Mouse (Mus musculus): ENCODE measurements at regions not wholly inside any gene's neighbourhood (a gene's known extent, or its start where the extent isn't known, plus 50 kb on each side); places are given as distances from the start of the nearest gene placed in this dataset.
A peak's percentile ranks its signal among the peaks of the same experiment; 100 is the strongest.

DNA sequence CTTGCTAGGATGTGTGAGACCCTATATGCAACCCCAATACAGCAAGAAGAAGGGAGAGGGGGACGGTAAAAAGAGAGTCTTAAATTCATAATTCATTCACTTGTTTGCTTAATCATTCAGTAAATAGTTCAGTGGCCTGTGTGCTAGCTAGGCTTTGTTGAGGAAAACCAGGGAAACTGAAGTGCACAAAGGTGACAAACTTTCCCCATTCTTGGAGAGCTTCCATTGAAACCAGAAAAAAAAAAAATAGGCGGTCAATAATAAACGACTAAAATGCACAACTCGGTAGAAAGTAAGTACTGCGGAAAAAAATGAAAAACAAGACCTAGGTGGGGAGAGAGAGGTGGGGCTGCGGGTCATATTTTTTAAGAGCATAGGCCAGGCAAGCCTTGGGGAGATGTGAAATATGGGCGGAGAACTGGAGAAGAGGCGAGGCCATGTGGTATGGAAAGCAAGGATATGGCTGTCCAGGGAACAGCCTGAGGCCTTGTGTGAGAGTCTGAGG is 72.3 kb upstream of the Hes1 start:
- DNase-seq (ENCODE audit: low read depth, low spot score), result no peak

DNA sequence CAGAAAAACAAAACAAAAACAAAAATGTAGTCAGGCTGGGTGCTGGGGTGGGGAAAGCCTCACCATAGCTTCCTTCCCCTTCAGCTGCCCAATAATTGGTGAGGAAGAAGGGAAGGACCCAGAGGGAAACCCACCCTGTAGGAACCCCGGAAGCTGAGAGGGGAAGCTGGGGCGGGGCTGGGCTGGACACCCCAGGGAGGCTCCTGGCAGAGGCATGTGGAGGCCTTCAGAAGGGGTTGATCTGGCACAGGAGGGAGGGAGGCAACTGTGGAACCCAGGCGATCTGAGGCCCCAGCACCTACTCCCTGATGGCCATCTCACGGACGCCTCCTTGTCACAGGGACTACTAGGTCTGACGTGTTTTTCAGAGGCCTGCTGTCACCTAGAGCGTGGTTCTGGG is 71.1 kb upstream of the Hes1 start:
- DNase-seq (ENCODE audit: low read depth, low spot score), result no peak

DNA sequence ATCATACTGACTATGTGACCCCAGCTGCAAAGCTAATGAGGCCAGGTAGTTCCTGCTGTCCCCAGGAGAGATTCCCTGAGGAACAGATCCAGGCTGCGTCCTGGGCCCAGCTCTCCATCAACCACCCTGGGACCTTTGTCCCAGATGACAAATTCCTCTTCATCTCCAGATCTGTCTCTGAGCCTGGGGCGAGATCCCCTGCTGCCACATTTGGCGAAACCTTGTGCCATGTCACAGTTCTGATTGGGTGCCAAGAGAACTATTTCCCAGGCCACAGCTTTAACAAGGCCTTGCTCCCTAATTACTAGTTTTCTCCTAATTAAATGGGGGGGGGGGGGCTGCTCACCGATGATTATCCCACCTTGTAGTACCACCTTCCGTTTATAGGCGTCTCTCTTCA is 70.6 kb upstream of the Hes1 start:
- DNase-seq (ENCODE audit: low read depth, low spot score), result no peak

DNA sequence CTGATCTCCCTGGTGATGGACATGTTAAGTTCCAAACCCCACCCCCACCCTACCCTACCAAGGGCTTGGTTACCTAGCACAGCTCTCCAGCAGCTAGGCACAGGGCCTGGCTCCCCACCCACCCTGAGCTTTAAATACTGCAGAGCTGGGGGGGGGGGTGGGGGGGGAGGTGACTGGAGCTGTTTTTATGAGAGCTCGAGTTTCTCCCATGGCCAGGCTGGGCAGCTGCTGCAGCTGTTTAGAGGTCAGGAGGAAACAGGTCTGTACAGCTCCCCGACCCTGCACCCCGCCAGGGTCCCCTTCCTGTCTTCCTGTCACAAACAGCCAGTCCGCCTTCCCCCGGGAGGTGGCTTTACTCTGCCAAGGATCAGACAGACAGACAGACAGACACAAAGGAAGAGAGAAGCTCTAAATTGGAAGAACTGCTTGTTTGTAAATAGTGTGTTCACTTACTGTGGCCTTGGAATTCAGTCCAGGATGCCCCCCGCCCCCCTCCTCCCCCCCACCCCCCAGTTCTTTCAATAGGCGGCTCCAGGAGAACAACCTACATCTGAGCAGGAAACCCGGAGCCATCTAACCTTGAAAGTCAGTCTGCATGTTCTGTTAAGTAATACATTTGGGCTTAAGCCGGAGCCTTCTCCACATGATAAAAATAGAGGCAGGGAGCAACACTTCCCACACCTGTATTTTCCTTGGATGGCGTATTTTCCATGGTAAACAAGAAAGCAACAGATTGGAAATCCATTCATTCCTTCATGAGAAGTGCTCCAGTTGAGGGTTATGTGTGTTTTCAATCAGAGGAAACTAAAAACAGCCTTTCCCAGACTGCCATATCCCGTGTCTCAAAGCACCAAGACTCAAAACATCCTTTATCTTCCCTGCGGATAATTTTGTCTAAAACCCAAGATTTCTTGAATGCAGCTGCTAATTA is 67.8 kb upstream of the Hes1 start:
- peak; percentile 76 for DNase-seq (ENCODE audit: low read depth, low spot score)

DNA sequence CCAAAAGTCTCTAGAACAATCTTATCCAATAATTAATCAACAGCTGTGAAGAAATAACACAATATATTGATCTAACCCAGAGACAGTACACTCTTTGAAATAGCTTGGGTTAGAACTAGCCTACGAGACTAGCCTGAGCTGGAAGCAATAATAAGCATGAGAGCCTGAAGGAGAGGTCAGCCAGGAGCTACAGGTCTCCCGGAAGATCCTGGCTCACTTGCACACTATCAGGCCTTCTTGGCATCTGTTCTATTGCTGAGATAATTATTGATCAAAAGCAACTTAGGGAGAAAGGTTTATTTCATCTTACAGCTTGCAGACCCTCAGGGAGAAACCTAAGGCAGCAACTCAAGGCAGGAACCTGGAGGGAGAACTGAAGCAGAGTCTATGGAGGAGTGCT is 64.0 kb upstream of the Hes1 start:
- no peak for DNase-seq (ENCODE audit: low read depth, low spot score)

DNA sequence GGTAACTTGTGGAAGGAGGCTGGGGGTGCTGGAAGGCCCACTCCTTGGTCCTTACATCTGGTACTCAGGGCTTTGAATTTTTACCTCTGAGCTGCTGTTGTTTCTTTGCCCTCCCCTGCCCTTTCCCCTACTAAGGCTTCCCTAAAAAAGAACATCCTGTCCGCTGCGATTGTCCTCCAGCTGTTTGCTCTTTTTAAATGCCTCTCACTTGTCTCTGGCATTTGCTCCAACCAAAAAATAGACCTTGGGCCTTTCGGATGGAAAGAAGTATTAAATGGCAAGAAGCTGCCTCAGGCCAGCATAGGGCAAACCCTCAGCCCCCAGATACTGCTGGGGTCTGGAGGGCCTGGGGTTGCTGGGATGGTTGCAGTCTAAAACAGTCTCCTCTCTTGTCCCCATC is 59.1 kb upstream of the Hes1 start:
- no peak for DNase-seq (ENCODE audit: low read depth, low spot score)

DNA sequence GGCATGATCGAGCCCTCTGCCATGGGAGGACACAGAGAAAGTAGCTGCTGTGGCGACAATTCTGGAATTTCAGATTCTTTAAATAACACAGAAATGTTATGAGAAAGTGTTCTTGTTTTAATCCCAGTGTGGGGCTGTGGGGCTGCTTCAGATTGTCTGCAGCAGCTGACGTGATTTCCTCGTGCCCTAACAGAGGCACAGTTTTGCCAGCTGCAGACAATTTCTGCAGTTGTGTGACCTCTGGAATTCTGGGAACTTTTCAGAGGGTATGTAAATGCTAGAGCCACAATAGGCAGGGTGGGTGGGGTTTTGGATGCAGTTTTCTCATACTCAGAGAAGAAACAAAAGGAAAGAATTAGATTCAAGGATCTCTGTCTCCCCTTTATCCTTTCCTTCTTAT is 57.4 kb upstream of the Hes1 start:
- DNase-seq (ENCODE audit: low read depth, low spot score), result no peak

DNA sequence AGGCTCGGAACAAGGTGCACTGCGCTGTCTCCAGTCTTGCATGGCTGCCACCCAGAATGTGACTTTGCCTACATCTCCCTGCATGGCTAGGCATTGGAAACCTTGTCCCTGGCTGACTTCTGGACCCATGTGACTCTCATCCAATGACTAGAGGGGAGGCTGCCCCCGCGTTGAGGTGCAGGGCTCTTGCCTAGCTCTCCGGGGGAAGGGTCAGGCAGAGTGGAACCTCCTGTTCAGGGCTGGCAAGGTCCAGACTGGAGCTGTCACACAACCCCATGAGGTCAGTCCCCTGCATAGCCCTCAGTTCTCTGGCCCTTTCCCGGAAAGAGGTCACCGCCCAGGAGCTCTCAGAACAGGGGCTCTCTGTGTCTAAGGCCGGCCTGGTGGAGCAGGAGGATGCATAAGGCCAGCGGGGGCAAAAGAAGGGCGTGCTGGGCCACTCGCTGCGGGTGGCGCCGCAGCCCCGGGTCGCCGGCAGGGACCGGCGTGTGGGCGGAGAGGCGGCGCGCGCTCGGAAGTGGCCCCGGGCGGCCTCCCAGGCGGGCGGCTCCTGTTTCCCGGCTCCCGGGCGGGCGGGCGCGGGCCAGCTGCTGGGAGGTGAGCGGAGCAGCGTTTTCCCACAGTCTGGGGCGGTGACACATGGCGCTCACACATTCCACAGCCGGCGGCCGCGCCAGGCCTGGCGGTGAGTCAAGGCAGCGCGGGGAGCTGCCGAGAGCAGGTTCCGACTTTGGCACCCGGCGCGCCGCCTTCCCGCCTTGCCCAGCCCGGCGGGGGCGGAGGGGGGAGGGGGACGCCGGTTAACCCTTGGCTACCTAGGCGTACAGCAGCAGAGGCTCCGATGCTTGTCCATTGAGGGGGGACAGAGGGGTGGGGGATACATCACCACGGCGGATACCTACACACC is 55.5 kb upstream of the Hes1 start:
- DNase-seq (ENCODE audit: low read depth, low spot score), result peak; percentile 92

DNA sequence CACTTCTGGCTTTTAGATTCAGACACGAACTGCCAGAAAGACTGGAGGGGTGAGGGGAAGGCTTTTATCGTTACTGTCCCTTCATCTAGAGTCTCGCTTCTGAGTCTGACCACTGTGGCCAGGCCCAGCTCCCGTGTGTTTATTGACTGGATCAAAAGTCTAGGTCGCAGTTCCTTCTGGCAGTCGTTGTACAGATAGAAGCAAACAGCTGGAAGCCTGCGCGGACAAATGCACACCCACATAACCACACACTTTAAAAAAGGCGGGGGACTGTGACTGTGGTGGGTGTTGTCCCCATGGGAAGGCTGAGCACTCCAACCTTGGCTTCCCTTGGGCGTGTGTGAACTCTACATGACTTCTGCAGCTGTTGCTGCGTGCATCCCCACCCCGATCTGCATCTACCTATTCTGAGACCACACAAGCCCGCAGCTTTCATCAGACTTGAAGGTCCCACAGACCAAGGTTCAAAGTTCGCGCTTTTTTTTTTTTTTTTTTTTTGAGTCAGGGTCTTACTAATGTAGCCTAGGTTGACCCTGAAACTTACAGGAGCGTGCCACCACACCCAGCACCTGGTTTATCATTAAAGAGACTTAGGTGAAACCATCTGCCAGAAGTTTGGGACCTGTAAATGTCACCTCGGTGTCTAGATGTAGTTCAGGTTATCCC is 54.5 kb upstream of the Hes1 start:
- DNase-seq (ENCODE audit: low read depth, low spot score), result no peak

DNA sequence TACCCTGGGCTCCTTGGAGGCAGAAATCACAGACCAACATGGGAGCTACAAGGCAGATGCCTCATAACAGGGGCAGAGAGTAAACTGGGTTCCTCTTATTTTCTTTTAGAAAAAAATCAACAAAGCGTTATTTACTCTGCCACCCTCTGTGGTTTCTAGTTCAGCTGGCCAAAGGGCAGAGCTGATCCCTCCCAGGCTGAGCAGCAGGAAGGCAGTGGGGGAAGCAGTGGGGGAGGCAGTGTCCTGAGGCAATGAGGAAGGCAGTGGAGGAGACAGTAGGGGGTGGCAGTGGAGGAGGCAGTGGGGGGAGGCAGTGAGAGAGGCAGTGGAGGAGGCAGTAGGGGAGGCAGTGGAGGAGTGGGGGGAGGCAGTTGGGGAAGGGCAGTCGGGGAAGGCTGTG is 51.1 kb upstream of the Hes1 start:
- no peak for DNase-seq (ENCODE audit: low read depth, low spot score)

DNA sequence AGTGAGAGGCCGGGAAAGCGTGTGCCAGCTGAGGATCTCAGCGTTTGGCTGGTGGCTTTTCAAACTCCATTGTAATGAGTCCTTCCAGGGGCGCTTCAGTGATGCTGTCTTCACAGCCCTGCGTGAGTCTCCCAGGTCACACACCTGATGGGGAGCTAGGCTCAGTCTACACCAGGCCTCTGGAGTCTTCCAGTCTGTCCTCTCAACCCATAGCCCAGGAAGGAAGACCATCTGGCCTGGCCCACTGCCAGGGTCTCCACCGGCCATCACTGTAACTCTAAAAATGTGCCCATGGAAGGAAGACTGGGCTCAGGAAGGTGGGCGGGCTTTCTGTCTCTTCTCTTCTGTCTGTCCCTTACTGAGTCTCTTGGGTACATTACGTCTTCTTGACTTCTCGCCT is 50.2 kb upstream of the Hes1 start:
- DNase-seq (ENCODE audit: low read depth, low spot score), result no peak
